Mouse (Mus musculus) spleen, adult 2 months (tissue): ENCODE measurements at regions not wholly inside any gene's neighbourhood (a gene's known extent, or its start where the extent isn't known, plus 50 kb on each side); places are given as distances from the start of the nearest gene placed in this dataset.

Source experiments
- DNase-seq, 2 experiments: peaks; one replicate each; pipeline versions ENCODE4 v3.0.0 to v3.0.0-alpha.2; 2012 to 2021; ENCODE audit warnings: low spot score in 2 of 2, low read depth in 1 of 2
- H3K27ac ChIP-seq: fragments of 200-500 bp; 2 replicates; pipeline ENCODE4 v1.5.1; 2012; ENCODE audit warnings: low read length, inconsistent platforms; ENCODE audit not compliant: insufficient read depth
- H3K27me3 ChIP-seq: fragments of 200-500 bp; 2 replicates; pipeline ENCODE4 v1.6.1; 2012; ENCODE audit warnings: mild to moderate bottlenecking, moderate library complexity, low read length, inconsistent platforms; ENCODE audit not compliant: control insufficient read depth, insufficient read depth
- H3K36me3 ChIP-seq: fragments of 200-500 bp; 2 replicates; pipeline ENCODE4 v1.6.1; 2012; ENCODE audit warnings: mild to moderate bottlenecking, low read length, inconsistent platforms; ENCODE audit not compliant: control insufficient read depth, insufficient read depth
- H3K4me1 ChIP-seq: fragments of 200-500 bp; 2 replicates; pipeline ENCODE4 v1.6.1; 2011; ENCODE audit warnings: inconsistent platforms; ENCODE audit not compliant: control insufficient read depth, insufficient read depth, insufficient read length
- H3K4me3 ChIP-seq: fragments of 200-500 bp; 2 replicates; pipeline ENCODE4 v1.5.1; 2011; ENCODE audit warnings: mild to moderate bottlenecking, inconsistent platforms; ENCODE audit not compliant: insufficient read depth, insufficient read length; ENCODE audit errors: extremely low read depth
- CTCF ChIP-seq: fragments of 200-500 bp; IDR thresholded peaks from 2 replicates; pipeline ENCODE4 v1.5.1; 2011; ENCODE audit warnings: mild to moderate bottlenecking, inconsistent platforms; ENCODE audit not compliant: insufficient read depth, insufficient read length, insufficient replicate concordance; ENCODE audit errors: extremely low read depth
- POLR2A ChIP-seq: fragments of 200-500 bp; IDR thresholded peaks from 2 replicates; pipeline ENCODE4 v1.6.1; 2011; ENCODE audit warnings: low read depth, low read length, inconsistent platforms
- WGBS: fragments of 180-500 bp; shearing (Covaris S2); methylation state at CpG from one replicate; pipeline ENCODE4 v1.1.7; 2018; 5-methylcytosine and 5-hydroxymethylcytosine counted together

GRCm38 (mm10) chr9:112839071-112839793 is 603.5 kb upstream of the Arpp21 start:
- H3K36me3 ChIP-seq = no peaks in the 10 kb centered on the region
- DNase-seq = no peak
- no peaks in the 10 kb centered on the region for H3K4me1 ChIP-seq
- no peaks in the 10 kb centered on the region for H3K27me3 ChIP-seq
- H3K27ac ChIP-seq = no peak overlapping the region
- H3K4me3 ChIP-seq = no peak overlapping the region
- 68% methylated on average over 7 of the region's 7 CpGs for WGBS
- TF ChIP-seq POLR2A (no peak), CTCF (no peak)

GRCm38 (mm10) chr9:112837563-112837962 is 601.8 kb upstream of the Arpp21 start:
- no peaks in the 10 kb centered on the region for H3K36me3 ChIP-seq
- H3K27ac ChIP-seq = no peak overlapping the region
- H3K27me3 ChIP-seq = no peaks in the 10 kb centered on the region
- H3K4me1 ChIP-seq = no peaks in the 10 kb centered on the region
- no peak for DNase-seq
- no peak for TF ChIP-seq CTCF
- WGBS = 76% methylated on average over 2 of the region's 2 CpGs
- no peak overlapping the region for H3K4me3 ChIP-seq

GRCm38 (mm10) chr9:112834441-112835245 is 598.9 kb upstream of the Arpp21 start:
- TF ChIP-seq CTCF (no peak), POLR2A (no peak)
- WGBS = 90% methylated on average over 5 of the region's 5 CpGs
- H3K4me3 ChIP-seq = no peak overlapping the region
- DNase-seq = no peak
- H3K4me1 ChIP-seq = no peaks in the 10 kb centered on the region
- no peak overlapping the region for H3K27ac ChIP-seq
- H3K27me3 ChIP-seq = no peaks in the 10 kb centered on the region
- H3K36me3 ChIP-seq = no peaks in the 10 kb centered on the region

GRCm38 (mm10) chr9:112831102-112831501 is 595.4 kb upstream of the Arpp21 start:
- H3K36me3 ChIP-seq = no peaks in the 10 kb centered on the region
- DNase-seq = no peak
- H3K4me1 ChIP-seq = no peaks in the 10 kb centered on the region
- H3K27me3 ChIP-seq = no peaks in the 10 kb centered on the region
- 93% methylated on average over 2 of the region's 2 CpGs for WGBS
- no peak overlapping the region for H3K4me3 ChIP-seq
- TF ChIP-seq CTCF (no peak), POLR2A (no peak)
- H3K27ac ChIP-seq = no peak overlapping the region

- no peak for DNase-seq
Observed at GRCm38 (mm10) chr9:112828602-112829001, 592.9 kb upstream of the Arpp21 start.

GRCm38 (mm10) chr9:112826592-112826991 is 590.9 kb upstream of the Arpp21 start:
- Histone ChIP-seq H3K36me3 (no peaks in the 10 kb centered on the region), H3K27me3 (no peaks in the 10 kb centered on the region), H3K27ac (no peak overlapping the region), H3K4me3 (no peak overlapping the region), H3K4me1 (no peaks in the 10 kb centered on the region)
- no peak for DNase-seq
- 37% methylated on average over 5 of the region's 5 CpGs for WGBS
- TF ChIP-seq CTCF = no peak
- no peak for TF ChIP-seq POLR2A

More at GRCm38 (mm10) chr9:112828602-112829001, 592.9 kb upstream of the Arpp21 start:
- H3K4me1 ChIP-seq = no peaks in the 10 kb centered on the region
- H3K27me3 ChIP-seq = no peaks in the 10 kb centered on the region
- no peaks in the 10 kb centered on the region for H3K36me3 ChIP-seq
- H3K27ac ChIP-seq = no peak overlapping the region
- H3K4me3 ChIP-seq = no peak overlapping the region
- TF ChIP-seq POLR2A (no peak), CTCF (no peak)
- 84% methylated on average over 4 of the region's 4 CpGs for WGBS

- no peak for DNase-seq
- WGBS = 74% methylated on average over 1 of the region's 1 CpGs
- TF ChIP-seq POLR2A = no peak
- no peak for TF ChIP-seq CTCF
- H3K27me3 ChIP-seq = no peaks in the 10 kb centered on the region
- H3K36me3 ChIP-seq = no peaks in the 10 kb centered on the region
- no peak overlapping the region for H3K4me3 ChIP-seq
- no peak overlapping the region for H3K27ac ChIP-seq
- H3K4me1 ChIP-seq = no peaks in the 10 kb centered on the region
Observed at GRCm38 (mm10) chr9:112821940-112822339, 586.2 kb upstream of the Arpp21 start.
